In the genomic region with DNA sequence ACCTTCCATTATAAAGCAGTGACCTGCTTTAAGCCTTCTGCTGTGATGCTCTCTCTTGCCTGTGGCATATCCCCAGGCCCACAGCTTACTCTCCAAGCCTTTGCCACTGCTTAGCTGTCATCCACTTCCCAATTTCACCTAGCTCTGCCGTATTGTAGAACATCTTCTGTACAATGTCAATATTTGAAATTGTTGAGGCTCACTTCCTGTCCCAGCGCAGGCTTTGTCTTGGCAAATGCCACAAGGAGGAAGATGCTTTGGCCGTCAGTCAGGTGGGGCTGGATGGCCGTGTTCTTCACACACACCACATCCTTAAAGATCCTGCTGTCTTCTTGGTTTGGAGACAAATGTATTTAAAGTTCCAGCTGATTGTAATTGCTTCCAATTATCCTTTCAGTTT, we compare ENCODE assay signal across 27 mouse cellular contexts. TPM values are rescaled to one million over a fixed set of nuclear protein-coding genes. Genes with fewer than 3 reads are reported as not detected.
"Had no signal": no experiment of that assay in that cellular context is flagged by ENCODE, and none has a peak within 500 bp of the region (broad histone marks: within the 10 kb centered on the region; RNA-seq: fewer than 3 reads in every experiment).

No protein-coding gene starts in this region.

- DNase-seq: gastrocnemius, postnatal 14 days; gastrocnemius, postnatal 36 days; heart, adult 18-20 months; heart, postnatal 10 days; heart, postnatal 36 days; kidney, adult 18-20 months; kidney, adult 8-10 months; kidney, postnatal 10 days; kidney, postnatal 25 days; kidney, postnatal 4 days had no signal

- H3K36me3 ChIP-seq: heart, embryonic 10.5 days; heart, embryonic 12.5 days; intestine, embryonic 15.5 days; limb, embryonic 13.5 days; limb, embryonic 15.5 days had no signal

- H3K4me3 ChIP-seq: heart, embryonic 10.5 days; heart, embryonic 12.5 days; hindbrain, embryonic 12.5 days; intestine, embryonic 15.5 days; layer of hippocampus, adult 2 months; left cerebral cortex, adult 2 months; limb, embryonic 13.5 days; limb, embryonic 15.5 days had no signal

- H3K27me3 ChIP-seq: hindbrain, embryonic 12.5 days; limb, embryonic 13.5 days; limb, embryonic 15.5 days had no signal

- ATAC-seq: hindbrain, embryonic 16.5 days; inflammation-experienced regulatory T-cells, adult 6 months; intestine, embryonic 15.5 days; intestine, postnatal 0 days had no signal

- H3K9me3 ChIP-seq: heart, embryonic 10.5 days; heart, embryonic 12.5 days; hindbrain, embryonic 12.5 days; intestine, embryonic 15.5 days; limb, embryonic 13.5 days; limb, embryonic 15.5 days had no signal

- H3K27ac ChIP-seq: heart, embryonic 10.5 days; hindbrain, embryonic 12.5 days; hindbrain, embryonic 14.5 days; intestine, embryonic 15.5 days; layer of hippocampus, adult 2 months; left cerebral cortex, adult 2 months; limb, embryonic 13.5 days; limb, embryonic 15.5 days had no signal

- H3K4me1 ChIP-seq: heart, embryonic 10.5 days; heart, embryonic 12.5 days; hindbrain, embryonic 12.5 days; intestine, embryonic 15.5 days; limb, embryonic 13.5 days; limb, embryonic 15.5 days had no signal

RNA-seq across cellular contexts. Expression of gene Rfx4, which starts 29.5 kb away (rescaled TPM):
- total RNA-seq: gastrocnemius, adult 18-20 months; gastrocnemius, adult 8-10 months; gastrocnemius, postnatal 36 days; heart, adult 18-20 months; heart, adult 8-10 months; hematopoietic stem cell, adult 5-6 weeks had no signal
- polyA plus RNA-seq: heart, embryonic 14.5 days; intestine, embryonic 15.5 days; intestine, postnatal 0 days had no signal
